Mouse (Mus musculus) stomach, postnatal 0 days (tissue): ENCODE results near the gene Plxna2. TPM values are rescaled to one million over a fixed set of nuclear protein-coding genes. Genes with fewer than 3 reads are reported as not detected.

Experiments used
- ATAC-seq: fragments of 200-750 bp; cut with Nextera tagmentation; 2 replicates; pipeline ENCODE4 v1.8.0; 2017; ENCODE audit not compliant: low FRiP score, low TSS enrichment
- DNase-seq: peaks from one replicate; pipeline ENCODE4 v3.0.0-alpha.2; 2016; ENCODE audit warnings: low spot score
- H3K27ac ChIP-seq: fragments of 300-500 bp; sonication (generic); replicated peaks from 2 replicates; pipeline ENCODE4 v1.5.1; 2014; ENCODE audit warnings: mild to moderate bottlenecking, control low read depth
- H3K27me3 ChIP-seq: fragments of 300-500 bp; sonication (generic); 2 replicates; pipeline ENCODE4 v1.6.1; 2014; ENCODE audit warnings: low read length; ENCODE audit not compliant: control insufficient read depth, insufficient read depth
- H3K36me3 ChIP-seq: fragments of 300-500 bp; sonication (generic); 2 replicates; pipeline ENCODE4 v1.6.1; 2014; ENCODE audit warnings: low read length, mixed read lengths; ENCODE audit not compliant: control insufficient read depth, insufficient read depth
- H3K4me1 ChIP-seq: fragments of 300-500 bp; sonication (generic); replicated peaks from 2 replicates; pipeline ENCODE4 v1.6.1; 2014; ENCODE audit warnings: antibody characterized with exemption; ENCODE audit not compliant: control insufficient read depth, insufficient read depth
- H3K4me2 ChIP-seq: fragments of 300-500 bp; sonication (generic); replicated peaks from 2 replicates; pipeline ENCODE4 v1.6.1; 2014; ENCODE audit warnings: low read depth, mild to moderate bottlenecking, control low read depth, moderate library complexity
- H3K4me3 ChIP-seq: fragments of 300-500 bp; sonication (generic); 2 replicates; pipeline ENCODE4 v1.5.1; 2014; ENCODE audit warnings: low read depth, low read length, control low read depth
- H3K9ac ChIP-seq: fragments of 300-500 bp; sonication (generic); 2 replicates; pipeline ENCODE4 v1.6.1; 2014; ENCODE audit warnings: mild to moderate bottlenecking, low read length, control low read depth, mixed read lengths
- H3K9me3 ChIP-seq: fragments of 300-500 bp; sonication (generic); 2 replicates; pipeline ENCODE4 v1.6.1; 2016; ENCODE audit warnings: low read length; ENCODE audit not compliant: control insufficient read depth
- CTCF ChIP-seq: IDR thresholded peaks from 2 replicates; pipeline ENCODE4 v1.5.1; 2016; ENCODE audit warnings: antibody characterized with exemption, low read depth, mild to moderate bottlenecking, moderate library complexity
- EP300 ChIP-seq: optimal IDR thresholded peaks from 2 replicates; pipeline ENCODE3; 2016; ENCODE audit warnings: antibody characterized with exemption
- WGBS: fragments of 180-500 bp; shearing (Covaris S2); extraction: QIAGEN DNeasy Blood & Tissue Kit; methylation state at CpG from one replicate; pipeline ENCODE4 v1.1.7; 2014; 5-methylcytosine and 5-hydroxymethylcytosine counted together
- polyA plus RNA-seq: library from polyadenylated mRNA; unstranded; fragments of >200 nt; fragmentation: Nextera tagmentation; extraction: Ambion mirVana; gene quantifications from 2 replicates; pipeline ENCODE4 v1.2.1, GENCODE M21; 2015

Gene Plxna2
- polyA plus RNA-seq, 1 experiment from 2014 or later: 3.5 TPM

DNA sequence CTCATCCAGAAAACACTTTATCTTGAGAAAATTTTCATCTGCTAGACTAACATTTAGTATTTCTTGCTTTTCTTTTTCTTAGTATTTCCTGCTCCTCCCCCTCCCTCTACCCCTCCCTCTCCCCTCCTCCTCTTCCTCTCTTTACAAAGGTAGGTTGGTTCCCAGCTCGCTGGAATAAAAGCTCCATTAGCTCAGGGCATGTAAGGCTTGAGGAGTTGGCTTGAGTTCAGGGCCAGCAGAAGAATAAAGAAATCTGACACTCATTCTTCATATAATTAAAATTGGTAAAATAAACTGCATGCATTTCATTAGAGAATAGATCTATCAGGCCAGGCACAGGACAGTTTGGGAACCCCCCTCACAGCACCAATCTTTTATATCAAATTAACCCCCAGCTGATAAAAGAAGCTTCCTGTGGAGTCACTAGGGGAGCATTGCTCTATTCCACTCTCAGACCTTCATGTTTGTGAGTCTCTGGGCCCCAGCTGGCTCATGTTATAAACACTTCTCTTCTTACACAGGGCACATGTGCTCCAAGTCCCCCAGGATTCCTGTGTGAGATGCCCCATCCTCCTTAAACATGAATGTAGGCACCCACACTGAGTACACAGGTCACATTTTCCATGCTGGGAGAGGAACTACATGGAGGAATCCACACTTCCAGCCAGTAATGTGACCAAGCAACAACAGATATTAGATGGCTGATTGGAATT lies 29.9 kb upstream of the Plxna2 start:
- 17% methylated on average over 1 of the region's 1 CpGs for WGBS

DNA sequence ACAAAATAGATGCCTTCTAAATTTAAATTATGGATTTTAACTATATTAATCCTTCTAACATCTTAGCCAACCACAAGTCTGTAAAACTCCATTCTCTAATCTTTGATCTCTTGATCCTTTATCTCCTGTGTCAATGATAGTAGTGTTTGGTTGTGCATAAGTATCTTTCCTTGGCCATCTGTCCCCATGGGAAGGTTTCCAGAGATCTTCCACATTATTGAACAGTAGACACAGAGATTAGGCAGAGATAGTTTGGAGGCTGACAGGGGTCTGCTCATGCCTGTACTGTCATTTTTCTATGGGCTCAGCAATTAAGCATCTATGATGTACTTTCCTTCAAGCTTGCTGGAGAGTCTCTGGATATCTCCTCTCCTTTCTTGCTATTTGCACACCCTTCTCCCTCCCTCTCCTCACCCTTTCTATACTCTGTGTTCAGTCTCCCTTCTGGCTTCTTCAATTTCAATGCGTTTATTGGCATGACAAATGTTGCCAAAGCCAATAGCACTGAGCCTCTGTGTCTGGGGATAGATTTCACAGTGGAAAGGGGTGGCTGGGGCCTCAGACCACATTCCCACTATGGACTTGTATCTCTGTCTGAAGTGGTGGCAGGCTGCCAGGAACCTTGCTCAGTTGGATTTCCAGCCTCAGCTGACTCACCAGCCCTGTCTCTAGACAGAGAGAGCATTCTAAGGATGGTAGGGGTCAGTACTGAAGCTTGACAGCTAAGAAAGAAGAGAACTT lies 29.1 kb upstream of the Plxna2 start:
- no peaks in the 10 kb centered on the region for H3K36me3 ChIP-seq
- H3K4me2 ChIP-seq: no peak overlapping the region
- no peak overlapping the region for H3K9ac ChIP-seq
- no peak overlapping the region for H3K27ac ChIP-seq
- no peak for TF ChIP-seq CTCF
- no peak for TF ChIP-seq EP300
- ATAC-seq: no peak
- no peak overlapping the region for H3K4me3 ChIP-seq
- no peaks in the 10 kb centered on the region for H3K27me3 ChIP-seq
- no peaks in the 10 kb centered on the region; the same call in 1 of the 2 replicates for H3K4me1 ChIP-seq
- DNase-seq: peak; percentile 35
- 40% methylated on average over 1 of the region's 1 CpGs for WGBS
- H3K9me3 ChIP-seq: no peaks in the 10 kb centered on the region

More for the DNA sequence above, 29.9 kb upstream of the Plxna2 start:
- Histone ChIP-seq H3K9ac (no peak overlapping the region), H3K27ac (no peak overlapping the region), H3K4me1 (no peaks in the 10 kb centered on the region; the same call in 1 of the 2 replicates), H3K27me3 (no peaks in the 10 kb centered on the region), H3K36me3 (no peaks in the 10 kb centered on the region), H3K9me3 (no peaks in the 10 kb centered on the region), H3K4me2 (no peak overlapping the region), H3K4me3 (no peak overlapping the region)
- no peak for TF ChIP-seq CTCF
- no peak for TF ChIP-seq EP300
- ATAC-seq (no peak), DNase-seq (no peak)

- no peaks in the 10 kb centered on the region for H3K9me3 ChIP-seq
- DNase-seq (no peak), ATAC-seq (no peak)
- H3K27me3 ChIP-seq: no peaks in the 10 kb centered on the region
- H3K27ac ChIP-seq: no peak overlapping the region
- 78% methylated on average over 5 of the region's 5 CpGs for WGBS
- H3K36me3 ChIP-seq: no peaks in the 10 kb centered on the region
- no peak overlapping the region for H3K9ac ChIP-seq
- no peaks in the 10 kb centered on the region; the same call in 1 of the 2 replicates for H3K4me1 ChIP-seq
- no peak overlapping the region for H3K4me3 ChIP-seq
- H3K4me2 ChIP-seq: no peak overlapping the region
- TF ChIP-seq CTCF (no peak), EP300 (no peak)
Observed at GRCm38 (mm10) chr1:194593155-194593554, 24.9 kb upstream of the Plxna2 start.

- Histone ChIP-seq H3K36me3 (no peaks in the 10 kb centered on the region), H3K4me2 (no peak overlapping the region), H3K4me3 (no peak overlapping the region), H3K27ac (no peak overlapping the region), H3K9ac (no peak overlapping the region), H3K4me1 (0 out of 2 replicates have a peak, but pooled peaks cover 3% of the 10 kb centered on the region), H3K27me3 (no peaks in the 10 kb centered on the region), H3K9me3 (no peaks in the 10 kb centered on the region)
- no peak for ATAC-seq
- no peak for DNase-seq
- TF ChIP-seq CTCF: peak; percentile 60
- no peak for TF ChIP-seq EP300
- WGBS: 44% methylated on average over 5 of the region's 5 CpGs
Observed at GRCm38 (mm10) chr1:194607406-194608261, 10.4 kb upstream of the Plxna2 start.

- Histone ChIP-seq H3K36me3 (no peaks in the 10 kb centered on the region), H3K27me3 (no peaks in the 10 kb centered on the region), H3K4me3 (no peak overlapping the region), H3K9ac (no peak overlapping the region), H3K27ac (no peak overlapping the region), H3K4me2 (no peak overlapping the region), H3K9me3 (no peaks in the 10 kb centered on the region), H3K4me1 (0 out of 2 replicates have a peak, but pooled peaks cover 3% of the 10 kb centered on the region)
- TF ChIP-seq CTCF (no peak), EP300 (no peak)
- ATAC-seq (peak; percentile 90), DNase-seq (peak; percentile 45)
- 7% methylated on average over 2 of the region's 2 CpGs for WGBS
Observed at GRCm38 (mm10) chr1:194610516-194610915, 7.5 kb upstream of the Plxna2 start.
